Mouse (Mus musculus) olfactory bulb, adult 2 months (tissue): ENCODE measurements around the gene Pop5.

Experiments
- CTCF ChIP-seq: fragments of 200-500 bp; IDR thresholded peaks from 2 replicates; pipeline ENCODE4 v1.5.1; 2012; ENCODE audit warnings: low read depth, mild to moderate bottlenecking, low read length, moderate library complexity; ENCODE audit not compliant: insufficient read depth
- POLR2A ChIP-seq: fragments of 200-500 bp; IDR thresholded peaks from 2 replicates; pipeline ENCODE4 v1.6.1; 2012; ENCODE audit warnings: mild to moderate bottlenecking, low read depth, low read length, moderate library complexity; ENCODE audit not compliant: insufficient read depth

- TF ChIP-seq POLR2A: no peak
- no peak for TF ChIP-seq CTCF
These were observed 45.6 kb upstream of the Pop5 start for GRCm38 (mm10) chr5:115190081-115190480.
